Mouse (Mus musculus) inflammation-experienced regulatory T-cells, adult 6 months (primary cell): ENCODE measurements around the gene Gm10260. TPM values are rescaled to one million over a fixed set of nuclear protein-coding genes. Genes with fewer than 3 reads are reported as not detected.

Source experiments
- ATAC-seq: one replicate; pipeline ENCODE4 v1.8.0; 2017
- polyA plus RNA-seq, 3 experiments: library from polyadenylated mRNA; unstranded; fragments of 100-300 nt; shearing (Covaris generic); gene quantifications; one replicate each; pipeline ENCODE4 v1.2.1; 2017

The Gm10260 gene
- 10 to 100 TPM in 2 of 3 experiments, 1 to 10 TPM in 1; 9.1 to 26.6 (median 25.0) TPM for polyA plus RNA-seq

DNA sequence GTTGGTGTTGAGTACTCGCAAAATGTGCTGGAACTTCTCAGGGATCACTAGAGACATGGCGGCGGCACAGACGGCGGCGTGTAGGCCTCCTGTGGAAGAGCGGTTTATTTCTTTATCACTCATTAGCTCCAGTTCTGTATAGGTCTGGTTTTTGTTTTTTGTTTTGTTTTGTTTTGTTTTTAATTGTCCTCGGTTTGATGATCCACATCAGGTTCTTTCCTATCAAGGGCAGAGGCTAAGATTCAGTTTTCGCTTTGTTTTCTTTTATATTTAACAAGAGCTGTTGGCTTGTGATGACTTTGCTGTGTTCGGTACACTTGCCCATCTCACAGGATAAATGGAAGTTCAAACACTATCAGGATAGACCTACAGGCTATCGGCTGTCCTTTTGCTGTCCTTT, at the start of gene Gm10260:
Gm10260 (minus strand) TSS at position 101 of the 400 bp plus-strand sequence.
- ATAC-seq = no peak

DNA sequence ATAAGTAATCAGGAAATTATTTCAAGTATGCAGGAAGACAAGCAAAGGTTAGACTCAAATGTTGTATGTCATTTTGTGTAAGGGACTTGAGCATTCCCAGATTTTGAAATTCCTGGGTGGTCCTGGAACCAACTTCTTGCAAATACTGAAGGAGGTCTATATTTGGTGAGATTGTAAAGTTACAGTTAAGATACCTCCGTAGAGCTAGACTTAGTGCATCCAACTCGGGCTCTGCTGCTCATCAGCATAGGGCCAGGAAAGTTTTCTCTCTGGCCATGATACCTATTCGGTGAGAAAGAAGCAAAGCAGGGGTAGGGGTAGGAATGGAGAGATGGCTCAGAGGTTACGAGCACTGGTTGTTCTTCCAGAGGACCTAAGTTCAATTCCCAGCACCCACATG, 49.4 kb upstream of the Gm10260 start:
- ATAC-seq = no peak

DNA sequence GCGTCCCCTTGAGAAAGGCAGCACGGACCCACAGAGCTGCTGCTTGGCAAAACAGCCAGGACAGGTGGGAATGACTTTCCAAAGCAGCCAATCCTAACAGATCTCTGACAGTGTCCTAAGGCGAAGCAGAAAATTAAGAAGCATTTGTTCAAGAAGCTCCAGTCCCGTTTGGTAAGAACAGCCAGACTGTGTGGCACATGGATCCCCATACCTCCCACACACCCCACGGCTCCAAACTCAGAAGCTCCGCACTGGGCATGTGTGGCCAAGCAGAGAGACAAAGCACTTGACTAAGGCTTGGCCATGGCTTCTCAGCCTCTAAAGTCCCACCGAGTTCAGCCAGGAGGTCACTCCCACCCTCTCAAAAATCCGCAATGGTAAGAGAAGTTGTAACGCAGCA, 45.5 kb upstream of the Gm10260 start:
- ATAC-seq = no peak

GRCm38 (mm10) chr13:97802386-97802785, 42.0 kb upstream of the Gm10260 start:
- no peak for ATAC-seq

- ATAC-seq = no peak
Observed at GRCm38 (mm10) chr13:97797462-97797861, 37.0 kb upstream of the Gm10260 start.

GRCm38 (mm10) chr13:97794780-97795179, 34.3 kb upstream of the Gm10260 start:
- no peak for ATAC-seq

DNA sequence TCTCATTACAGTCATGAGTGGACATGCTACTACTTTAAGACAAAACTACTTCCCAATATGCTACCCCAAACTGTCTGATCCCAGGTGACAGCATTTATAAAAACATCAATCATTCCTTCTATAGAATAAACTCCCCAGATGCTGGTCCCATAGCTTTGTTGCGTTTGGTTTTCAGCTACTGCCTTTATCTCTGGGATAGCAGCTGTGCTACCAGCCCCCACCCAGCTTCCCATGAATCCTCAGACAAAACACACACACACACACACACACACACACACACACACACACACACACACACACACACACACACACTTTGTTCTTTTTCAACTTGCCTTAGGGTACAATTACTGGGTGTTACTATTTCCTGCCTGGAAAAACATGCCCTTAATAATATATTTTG, 33.5 kb upstream of the Gm10260 start:
- ATAC-seq = no peak

GRCm38 (mm10) chr13:97791664-97792063, 31.2 kb upstream of the Gm10260 start:
- ATAC-seq = no peak

GRCm38 (mm10) chr13:97789782-97790450, 29.5 kb upstream of the Gm10260 start:
- ATAC-seq = peak; percentile 52

- ATAC-seq = no peak
Observed at GRCm38 (mm10) chr13:97785167-97785835, 24.9 kb upstream of the Gm10260 start.

- ATAC-seq = no peak
Observed at GRCm38 (mm10) chr13:97783423-97784143, 23.2 kb upstream of the Gm10260 start.

GRCm38 (mm10) chr13:97782063-97782462, 21.6 kb upstream of the Gm10260 start:
- no peak for ATAC-seq

GRCm38 (mm10) chr13:97781637-97782036, 21.2 kb upstream of the Gm10260 start:
- ATAC-seq = no peak

- no peak for ATAC-seq
Observed at GRCm38 (mm10) chr13:97780556-97780955, 20.1 kb upstream of the Gm10260 start.

DNA sequence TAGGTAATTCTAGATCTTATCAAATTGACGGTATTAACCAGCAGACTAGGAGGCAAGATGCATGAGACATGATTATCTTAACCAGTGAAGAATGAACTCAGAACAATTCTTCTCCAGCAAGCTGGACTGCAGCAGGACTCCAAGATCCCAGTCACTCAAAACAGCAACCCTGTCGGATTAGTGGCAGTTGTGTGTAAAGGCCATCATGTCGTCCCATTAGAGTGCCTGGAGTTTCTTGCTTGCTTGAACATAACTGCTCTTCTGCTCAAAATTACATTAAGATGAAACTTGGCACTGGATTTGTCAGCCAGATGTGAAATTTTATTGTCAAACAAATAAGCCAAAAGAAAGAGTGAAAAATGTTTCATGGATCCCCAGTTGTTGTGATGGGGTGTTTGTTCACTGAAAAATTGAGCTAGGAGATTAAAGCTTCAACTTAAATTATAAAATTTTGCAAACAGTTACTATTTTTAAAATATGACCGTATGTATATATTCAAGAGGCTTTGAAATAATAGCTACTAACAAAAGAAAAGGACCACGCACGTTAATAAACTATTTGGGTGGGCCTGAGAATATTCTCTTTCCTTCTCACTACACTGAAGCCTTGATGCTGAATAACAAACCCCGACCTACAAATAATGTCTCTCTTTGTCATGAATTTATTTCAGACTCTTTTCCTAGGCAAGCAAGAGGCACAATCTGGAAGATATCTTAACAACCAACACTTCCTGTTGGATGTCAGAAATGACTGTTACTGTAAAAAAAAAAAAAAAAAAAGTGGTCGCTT, 19.4 kb upstream of the Gm10260 start:
- ATAC-seq = no peak

DNA sequence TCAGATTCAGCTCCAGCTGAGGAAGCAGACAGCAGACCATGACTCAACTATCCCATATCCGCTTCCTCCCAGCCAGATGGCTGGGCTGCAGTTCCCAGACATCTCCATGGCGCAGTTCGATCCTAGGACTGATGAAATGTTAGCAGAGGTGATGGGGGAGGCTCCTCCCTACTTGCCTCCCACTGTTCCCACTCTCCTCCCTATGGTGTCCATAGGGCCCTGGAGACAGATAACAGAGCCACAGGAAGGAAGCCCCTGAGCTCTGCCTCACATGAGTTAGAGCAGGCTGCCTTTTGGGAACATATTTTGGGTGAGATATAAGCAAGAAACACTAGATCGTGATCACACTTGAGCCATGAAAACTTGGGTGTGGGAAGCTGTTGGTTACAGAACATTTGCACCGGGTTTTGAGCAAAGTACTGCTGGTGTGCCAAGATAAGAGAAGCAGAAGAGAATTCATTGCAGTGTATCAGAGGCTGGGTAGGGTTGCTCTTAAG, 18.3 kb upstream of the Gm10260 start:
- ATAC-seq = no peak

DNA sequence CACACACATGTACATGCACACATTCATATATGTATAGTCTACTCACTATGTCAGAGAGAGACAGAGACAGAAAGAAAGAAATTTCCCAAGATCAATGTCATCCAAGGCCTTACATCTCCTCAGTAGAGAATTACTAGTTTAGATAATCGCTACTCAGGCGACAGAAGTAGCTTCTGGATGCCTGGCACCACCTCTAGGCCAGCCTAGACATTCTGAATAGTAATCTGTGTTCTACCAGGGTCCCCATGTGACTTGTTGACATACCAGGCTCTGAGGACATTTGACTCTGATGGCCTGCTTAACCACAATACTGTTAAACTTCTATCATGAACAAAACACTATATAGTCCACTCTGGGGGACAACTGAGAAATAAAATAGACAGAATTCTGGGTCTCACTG, 17.2 kb upstream of the Gm10260 start:
- ATAC-seq = no peak

DNA sequence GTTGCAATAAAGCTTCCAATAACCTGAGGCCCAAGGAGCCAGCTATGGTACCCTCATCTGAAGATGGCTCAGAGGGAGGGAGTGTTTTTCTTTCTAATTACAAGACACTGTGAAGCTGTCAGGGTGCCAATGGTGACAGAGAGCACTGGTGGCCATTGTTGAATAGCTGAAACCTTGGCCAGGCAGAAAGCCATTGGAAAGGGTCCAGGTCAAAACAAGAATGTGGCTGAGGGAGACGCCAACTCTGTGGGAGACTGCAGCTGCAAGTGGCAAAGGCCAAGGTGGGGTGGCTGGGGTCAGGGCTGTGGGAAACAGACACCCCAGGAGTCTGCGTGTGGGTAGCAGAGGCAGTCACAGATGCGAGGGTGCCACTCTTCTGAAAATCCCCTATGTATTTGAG, 16.3 kb upstream of the Gm10260 start:
- ATAC-seq = no peak

GRCm38 (mm10) chr13:97775907-97776306, 15.5 kb upstream of the Gm10260 start:
- no peak for ATAC-seq

DNA sequence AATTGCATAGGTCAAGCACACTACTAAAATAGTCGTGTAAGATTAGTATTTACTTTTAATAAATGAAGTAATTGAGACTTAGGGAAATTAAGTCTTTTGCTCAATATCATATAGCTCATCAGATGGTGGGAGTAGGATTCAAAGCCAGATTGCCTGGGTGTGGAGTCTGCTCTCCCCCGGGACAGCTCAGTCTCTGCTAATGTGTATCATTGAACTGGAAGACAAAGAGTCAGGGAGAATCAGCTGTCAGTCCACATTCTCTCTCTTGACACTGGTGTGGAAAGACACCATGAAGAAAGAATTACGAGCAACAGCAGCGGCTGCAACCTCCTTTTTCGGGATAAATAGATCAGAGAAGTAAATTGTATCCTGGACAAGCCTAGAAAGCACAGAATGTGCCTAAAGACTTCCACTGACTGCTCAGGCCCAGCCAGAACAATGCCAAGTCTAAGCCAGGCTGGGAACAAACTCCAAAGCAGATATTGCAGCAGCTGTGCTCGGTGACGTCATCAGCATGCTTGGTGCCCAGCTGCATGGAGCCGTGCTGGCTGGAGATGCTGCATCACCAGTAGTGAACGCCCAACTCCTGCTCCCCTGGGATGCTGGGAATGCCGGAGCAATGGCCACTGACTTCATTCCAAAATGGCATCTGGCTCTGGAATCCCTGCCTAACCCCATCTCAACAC, 14.5 kb upstream of the Gm10260 start:
- no peak for ATAC-seq

DNA sequence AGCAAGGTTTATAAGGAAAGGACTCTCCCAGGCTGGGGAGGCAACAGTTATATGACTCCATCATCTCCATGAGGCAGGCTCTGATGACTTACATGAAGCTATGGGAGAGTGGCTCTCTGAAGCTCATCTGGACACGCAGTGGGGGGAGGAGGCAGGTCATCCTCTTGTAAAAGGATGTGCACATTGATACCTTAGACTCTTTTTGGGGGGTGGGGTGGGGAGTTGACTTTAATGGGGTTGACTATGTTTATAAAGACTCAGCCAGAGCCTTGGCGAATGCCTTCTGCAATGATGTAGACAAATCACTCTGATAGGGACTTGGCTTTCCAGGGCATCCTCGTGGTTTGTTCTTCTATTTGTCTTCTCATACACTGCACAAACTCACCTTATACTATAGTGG, 8.8 kb upstream of the Gm10260 start:
- ATAC-seq = no peak

DNA sequence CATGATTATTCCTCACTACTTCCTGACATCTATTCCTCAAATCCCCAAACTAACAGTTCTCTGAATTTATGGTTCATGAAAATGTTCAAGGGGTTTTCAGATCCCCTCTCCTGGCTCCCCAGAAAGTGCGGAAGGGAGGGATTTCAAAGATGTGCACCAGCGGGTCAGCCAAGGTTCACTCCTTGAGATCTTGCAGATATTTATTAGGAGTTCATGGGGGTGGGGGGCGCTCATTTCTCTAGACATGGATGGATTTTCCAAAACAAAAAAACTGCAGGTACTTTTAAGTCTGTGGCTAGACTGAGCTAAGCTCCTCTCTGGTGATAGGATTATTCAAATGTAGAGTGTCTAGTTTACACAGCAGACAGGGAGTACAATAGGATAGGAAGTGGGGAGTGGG, 8.4 kb upstream of the Gm10260 start:
- ATAC-seq = no peak
